Mouse (Mus musculus) ovary, adult 18-20 months (tissue): ENCODE measurements around the gene Hyal1.
A peak's percentile ranks its signal among the peaks of the same experiment; 100 is the strongest.

Source experiments
- DNase-seq: peaks from one replicate; pipeline ENCODE4 v3.0.0; 2022; ENCODE audit warnings: low spot score, mixed read lengths

Hyal1 gene

DNA sequence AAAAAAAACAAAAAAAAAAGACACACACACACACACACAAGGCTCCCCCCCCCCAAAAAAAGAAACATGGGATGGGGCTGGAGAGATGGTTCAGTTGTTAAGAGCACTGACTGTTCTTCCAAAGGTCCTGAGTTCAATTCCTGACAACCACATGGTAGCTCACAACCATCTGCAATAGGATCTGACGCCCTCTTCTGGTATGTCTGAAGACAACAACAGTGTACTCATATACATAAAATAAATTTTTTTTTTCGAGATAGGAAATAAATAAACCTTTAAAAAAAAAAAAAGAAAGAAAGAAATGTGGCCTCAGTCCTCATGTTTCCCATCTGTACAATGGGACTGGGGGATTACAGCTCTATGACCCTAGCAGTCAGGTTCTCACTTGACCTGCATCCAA lies 40.7 kb downstream of the Hyal1 start:
- no peak for DNase-seq

DNA sequence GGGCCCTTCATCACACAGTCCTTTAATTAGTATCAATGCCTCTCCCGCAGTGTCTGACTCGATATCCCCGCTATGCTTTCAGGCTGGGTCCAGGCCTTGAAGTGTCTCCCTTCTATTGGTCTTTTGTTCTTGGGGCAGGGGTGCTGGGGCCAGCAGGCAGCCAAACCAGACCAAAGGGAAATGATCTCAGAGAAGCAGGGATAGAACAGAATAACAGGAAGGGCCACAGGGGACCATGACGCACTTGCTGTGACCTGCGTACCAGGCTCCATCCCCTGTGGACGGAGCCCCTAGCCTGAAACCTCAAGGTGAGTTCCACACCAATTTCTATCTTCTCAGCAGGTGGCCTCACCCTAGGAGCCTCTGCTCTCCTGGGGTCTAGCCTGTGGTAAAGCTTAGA lies 41.4 kb downstream of the Hyal1 start:
- no peak for DNase-seq

DNA sequence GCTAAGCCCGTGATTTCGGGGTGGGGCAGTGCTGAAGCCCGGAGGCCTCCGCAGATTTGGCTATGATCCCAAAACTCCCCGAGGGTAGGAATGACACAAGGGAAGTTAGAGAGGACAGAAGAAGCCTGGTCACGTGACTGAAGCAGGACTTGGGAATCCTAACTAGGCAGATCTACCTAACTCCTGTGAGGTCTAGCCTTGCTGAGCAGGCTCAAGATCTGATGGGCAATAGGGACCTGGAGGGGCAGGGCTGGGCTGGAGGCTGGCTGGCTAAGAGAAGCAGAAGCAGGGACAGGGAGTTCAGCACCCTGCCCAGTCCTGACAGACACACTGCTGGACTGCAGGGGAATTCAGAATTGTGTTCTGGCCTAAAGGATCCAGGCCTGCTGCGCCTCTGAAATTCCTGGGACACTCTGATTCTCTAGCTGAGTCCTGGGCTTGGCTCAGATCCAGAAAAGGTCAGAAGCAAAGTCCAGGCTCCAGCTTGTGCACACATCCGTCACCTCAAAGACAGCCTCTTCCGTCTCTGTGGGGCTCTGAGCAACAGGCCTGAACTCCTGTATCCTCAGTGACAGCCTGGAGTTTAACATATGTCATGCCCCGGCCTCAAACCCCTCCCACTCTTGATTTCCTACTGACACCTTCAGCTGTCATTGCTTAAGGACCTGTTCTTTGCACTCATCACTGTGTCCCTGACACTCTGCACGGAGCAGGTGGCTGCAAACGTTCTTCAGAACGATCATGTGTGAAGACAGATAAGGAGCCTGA lies 42.2 kb downstream of the Hyal1 start:
- DNase-seq, result no peak

DNA sequence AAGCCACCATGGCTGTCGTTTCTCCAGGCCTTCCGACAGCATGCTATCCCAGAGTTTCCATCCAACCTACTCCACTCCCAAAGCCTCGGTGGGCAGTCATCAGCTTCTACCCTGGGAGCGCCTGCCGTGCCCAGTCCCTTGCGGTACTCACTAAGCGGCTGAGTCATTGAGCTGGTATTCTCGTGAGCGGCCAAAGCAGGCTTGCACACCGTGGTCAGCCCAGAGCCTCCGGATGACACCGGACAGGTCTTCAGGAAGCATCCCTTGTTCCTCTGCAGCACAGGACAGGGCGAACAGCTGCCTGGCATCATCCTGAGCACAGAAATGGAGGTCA lies 42.8 kb downstream of the Hyal1 start:
- DNase-seq, result no peak

DNA sequence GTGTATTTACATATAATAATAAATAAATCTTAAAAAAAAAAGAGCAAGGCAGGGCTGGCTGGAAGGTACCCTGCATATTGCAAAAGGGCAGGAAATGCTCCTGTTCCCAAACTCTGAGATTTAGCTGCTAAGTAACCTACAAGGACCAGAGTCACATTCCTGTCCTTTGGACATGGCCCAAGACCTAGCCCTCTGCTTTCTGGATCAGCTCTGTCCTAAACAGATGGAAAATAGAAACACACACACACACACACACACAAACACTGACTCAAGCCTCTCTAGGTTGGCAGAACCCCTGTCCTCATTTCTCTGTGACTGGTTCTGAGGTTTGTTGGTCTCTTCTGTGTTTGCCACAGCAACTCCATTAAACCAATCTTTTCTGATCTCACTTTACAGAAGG lies 44.2 kb downstream of the Hyal1 start:
- no peak for DNase-seq

DNA sequence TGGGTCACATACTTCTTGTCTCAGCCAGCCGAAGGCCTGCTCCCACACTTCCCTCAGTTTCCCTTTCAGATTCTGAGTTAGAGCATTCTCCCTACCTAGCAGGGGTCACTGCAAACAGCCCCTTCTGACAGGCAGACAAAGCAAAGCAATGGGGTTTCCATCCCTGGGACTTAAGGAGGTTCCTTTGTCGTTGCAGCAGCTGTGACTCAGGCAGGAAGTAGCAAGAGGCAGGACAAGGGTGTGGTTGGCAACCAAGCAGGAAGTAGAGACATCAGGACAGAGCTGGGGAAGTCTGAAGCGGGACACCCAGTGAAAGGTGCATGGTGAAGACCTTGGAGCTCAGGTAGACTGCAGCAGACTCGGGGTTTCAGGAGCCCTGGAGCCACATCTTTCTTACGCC lies 47.8 kb downstream of the Hyal1 start:
- DNase-seq, result no peak

DNA sequence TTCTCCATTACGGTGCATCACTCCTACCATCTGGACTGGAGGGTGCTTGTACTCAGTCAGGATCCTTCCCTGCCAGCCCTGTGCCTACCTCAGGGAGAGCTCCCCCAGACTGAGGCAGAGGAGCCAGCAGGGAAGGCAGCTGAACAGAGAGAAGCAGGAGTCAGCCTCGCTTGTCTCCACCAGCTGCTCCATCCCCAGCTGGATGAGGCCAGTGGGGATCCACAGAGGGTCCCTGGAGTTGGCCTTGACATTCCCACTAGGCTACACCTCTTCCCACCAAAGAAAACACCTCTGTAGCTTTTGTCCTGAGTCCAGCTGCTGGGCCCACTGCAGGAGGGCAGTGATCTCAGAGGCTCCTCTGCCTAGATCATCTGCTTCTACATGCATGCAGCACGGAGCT lies 48.2 kb downstream of the Hyal1 start:
- DNase-seq, result no peak

DNA sequence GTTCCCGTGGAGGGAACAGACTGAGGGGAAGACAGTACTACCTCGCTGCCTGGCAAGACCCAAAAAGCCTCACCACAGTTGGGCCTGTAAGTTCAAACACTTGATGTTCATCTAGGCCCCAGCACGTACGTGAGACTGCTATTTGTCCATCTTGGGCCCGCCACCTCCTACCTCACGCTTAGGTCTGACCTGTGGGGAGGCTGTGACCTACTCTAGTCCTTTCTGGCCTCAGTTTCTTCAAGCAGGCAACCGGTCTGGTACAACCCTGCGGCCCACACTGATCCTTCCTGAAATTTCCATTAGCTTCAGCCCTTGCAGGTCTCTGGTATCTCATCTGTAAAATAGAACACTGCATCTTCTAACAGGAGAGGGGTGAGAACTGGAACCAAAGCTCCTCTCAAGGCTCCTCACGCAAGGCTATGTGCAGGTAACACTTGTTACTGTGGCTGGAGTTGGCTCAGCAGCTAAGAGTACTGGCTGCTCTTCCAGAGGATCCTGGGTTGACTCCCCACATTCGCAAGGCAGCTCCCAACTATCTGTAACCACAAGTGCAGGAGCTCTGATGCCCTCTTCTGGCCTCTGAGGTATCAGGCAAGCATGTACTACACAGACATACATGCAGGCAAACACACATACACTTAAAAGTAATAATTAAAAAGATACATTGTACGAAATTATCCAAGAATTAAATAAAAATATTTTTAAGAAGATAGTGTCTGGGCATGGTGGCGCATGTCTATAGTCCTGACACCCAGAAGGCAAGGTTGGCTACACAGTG lies 48.8 kb downstream of the Hyal1 start:
- no peak for DNase-seq

DNA sequence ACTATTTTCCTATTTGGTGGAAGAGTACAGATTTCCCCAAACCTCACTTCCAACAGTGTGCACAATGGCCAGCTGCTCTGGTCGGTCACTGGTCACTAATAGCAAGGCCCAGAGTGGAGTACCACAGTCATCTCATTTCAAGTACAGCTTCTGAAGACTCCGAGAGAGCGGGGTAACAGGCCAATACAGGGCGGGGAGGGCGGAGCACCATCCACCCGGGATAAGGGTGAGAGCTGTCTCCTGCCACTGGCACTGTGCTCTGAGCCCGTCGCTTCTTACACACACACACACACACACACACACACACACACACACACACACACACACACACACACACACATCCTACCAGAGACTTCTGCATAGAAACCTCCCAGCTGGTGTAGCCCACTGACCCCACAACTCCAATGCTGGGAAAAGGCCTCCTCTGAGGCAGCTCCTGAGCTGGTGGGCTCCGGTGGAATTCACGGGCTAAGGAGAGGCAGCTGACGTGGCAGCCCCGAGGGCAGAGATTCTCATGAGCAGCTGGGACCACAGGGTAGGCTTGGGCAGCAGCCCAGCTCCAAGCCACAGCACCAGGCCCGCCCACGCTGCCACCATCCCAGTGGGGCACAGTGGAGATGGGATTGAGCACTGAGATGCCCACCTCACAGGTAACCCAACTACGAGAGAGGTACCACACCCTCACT lies 49.6 kb downstream of the Hyal1 start:
- DNase-seq, result no peak

DNA sequence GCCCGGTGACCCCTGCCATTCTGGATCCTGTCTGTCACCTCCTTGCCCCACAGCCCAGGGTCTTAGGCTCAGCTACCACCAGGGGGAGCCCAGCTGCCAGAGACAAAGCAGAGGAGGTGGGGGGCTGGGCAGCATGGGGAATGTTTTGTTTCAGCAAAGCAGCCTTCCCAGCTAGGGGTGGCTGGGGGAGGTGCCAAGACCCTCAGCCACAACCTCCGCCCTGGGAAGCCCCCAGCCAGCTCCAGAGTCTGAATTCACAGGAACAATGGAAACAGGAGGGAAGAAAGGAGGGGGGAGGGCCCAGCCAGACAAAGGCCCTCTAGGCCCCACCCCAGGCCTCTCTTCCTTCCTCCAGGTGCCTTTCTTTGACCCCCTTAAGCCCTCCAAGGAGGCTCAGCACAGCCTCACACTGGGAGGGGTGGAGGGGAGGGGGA lies 50.1 kb downstream of the Hyal1 start:
- DNase-seq, result peak; percentile 61

DNA sequence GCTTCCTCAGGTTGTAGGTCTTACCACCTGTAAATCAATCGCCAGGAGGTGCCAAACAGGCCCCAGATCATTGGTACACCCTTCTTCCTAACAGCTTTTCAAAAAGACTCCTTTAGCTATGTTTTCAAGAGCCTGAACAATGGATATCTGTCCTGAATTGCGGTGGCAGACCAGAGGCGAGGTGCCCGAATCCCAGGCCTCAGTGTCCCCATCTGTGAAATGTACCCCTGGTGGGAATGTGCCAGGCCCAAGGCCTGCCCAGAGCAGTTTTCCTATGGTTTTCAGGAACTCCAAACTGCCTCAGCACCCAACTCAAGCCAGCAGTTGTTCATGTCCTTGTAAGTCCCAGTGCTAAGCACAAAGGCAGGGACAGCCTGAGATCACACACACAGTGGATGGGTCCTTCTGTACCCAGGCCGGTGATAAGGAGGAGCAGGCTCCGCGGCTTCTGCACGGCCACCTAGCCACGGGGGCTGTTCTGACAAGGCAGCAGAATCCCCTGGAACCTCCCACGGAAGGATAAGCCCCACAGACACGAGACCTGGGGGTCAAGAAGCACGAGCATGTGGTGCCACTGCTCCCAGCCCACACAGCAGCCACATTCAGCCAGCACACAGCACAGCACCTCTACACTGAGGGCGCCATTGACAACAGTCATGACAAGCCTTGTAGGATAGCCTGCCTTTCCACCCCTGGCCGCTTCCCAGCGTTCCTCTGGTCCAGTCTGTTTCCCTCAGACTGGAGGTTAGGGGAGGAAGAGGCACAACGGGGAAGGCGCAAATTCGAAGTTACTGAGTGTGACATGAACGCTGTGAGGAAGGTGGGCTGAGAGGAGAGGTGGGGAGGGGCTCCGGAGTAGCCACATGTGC lies 50.9 kb downstream of the Hyal1 start:
- no peak for DNase-seq

DNA sequence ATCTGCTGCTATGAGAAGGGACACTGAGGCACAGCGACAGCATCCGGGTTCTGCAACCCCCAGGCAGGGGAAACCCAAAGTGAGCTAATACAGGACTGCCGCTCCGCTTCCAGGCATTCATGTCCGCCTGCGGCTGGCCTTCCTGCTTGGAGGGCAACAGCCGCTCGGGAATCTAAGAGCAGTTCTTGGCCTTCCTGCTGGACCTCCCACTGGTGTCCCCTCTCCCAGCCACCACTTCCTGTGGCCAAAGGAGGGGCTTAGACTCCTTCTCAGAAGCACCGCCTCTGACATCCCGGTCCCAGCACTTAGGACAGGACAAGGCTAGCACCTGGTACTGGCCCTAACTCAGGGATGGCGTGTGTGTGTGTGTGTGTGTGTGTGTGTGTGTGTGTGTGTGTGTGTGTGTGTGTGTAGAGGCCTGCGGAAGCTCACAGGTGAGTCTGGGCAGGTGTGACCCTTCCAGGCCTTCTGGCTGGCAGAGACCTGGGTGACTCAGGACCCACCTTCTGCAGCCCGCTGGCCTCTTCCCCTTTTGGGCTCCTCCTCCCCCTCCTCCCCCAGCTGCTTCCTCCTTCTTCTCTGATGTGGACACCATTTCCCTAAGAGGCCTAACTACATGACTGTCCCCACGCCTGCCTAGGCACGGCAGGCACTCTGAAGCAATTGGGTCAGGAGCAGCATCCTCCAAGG lies 52.1 kb downstream of the Hyal1 start:
- no peak for DNase-seq

DNA sequence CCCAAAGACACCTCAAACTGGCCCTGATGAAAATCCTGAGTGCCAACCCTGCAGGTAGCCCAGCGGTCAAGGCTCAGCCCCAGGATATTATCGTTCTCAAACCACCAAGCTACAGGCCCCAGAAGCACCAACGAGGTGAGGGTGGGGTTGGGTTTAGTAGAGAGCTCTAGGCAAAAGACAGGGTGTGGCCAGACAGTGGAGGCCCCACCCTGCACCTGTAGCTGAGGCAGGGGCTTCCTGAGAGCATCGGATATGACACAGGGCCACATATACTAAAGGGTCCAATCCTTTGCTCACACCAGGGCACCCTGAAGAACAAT lies 52.6 kb downstream of the Hyal1 start:
- no peak for DNase-seq

DNA sequence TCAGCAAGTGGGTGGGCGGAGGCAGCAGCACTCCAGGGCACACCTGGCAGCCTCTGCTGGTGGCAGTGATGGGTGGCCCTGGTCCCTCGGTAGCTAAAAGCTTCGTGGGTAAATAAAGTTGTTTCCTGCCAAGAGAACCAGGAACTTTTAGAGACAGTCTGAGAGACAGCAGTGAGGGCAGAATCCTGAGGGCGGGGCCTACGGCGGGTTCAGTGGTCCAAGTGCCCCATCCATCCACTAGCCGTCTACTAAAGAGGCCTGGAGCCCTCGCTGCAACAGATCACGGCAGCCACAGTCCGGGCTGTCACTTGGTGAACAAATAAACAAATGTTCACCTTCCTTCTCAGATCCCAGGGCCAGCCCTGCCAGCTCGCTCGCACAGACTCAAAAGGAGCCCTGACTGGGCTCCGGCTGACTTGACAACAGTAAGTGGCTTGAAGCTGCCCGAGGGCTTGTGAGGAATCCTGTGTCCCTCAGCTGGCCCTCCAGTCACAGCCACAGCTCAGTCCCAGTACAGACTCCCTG lies 53.2 kb downstream of the Hyal1 start:
- DNase-seq, result no peak

DNA sequence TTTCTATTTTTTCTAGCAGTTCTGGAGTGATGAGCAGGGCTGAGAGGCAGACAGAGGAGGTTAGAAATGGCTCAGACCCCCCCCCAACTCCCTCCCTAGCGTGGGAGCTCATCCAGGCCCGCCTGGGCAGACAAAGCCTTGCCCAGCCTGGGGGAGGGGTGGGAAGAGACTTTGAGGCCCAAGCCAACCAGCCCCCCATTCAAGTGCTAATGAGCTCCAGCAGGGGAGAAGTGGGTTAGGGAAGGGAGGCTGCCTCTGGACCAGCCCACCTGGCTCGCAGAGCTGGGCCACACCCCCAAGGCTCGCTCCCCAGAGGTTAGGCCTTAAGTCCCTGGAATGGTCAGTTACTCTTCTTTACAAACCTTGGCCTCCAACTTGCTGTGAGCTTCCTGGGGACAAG lies 53.8 kb downstream of the Hyal1 start:
- DNase-seq, result no peak
